Mouse (Mus musculus): ENCODE results near the gene Pde8b. TPM values are rescaled to one million over a fixed set of nuclear protein-coding genes. Genes with fewer than 3 reads are reported as not detected.

The Pde8b gene
- polyA plus RNA-seq, 1 experiment from 2014 or later = 6.2 TPM

DNA sequence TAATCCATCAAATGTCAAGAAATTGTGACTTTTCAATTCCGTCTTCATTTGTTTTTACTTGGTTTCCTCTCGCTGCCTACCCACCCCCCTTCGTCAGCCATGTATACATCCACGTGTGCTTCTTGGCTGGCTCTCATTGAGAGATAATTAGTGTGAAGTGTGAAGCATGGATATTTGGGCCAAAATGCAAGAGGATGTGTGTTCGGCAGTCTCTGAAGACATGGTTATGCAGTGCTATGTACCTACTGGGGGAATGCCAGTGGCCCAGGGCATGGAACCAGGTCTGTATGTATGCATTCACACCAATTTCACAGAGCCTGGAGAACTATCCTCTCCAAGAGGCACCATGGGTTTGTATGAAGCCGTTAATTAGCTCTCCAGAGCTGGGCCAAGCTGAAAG is 219.3 kb downstream of the Pde8b start:
- peaks cover 24% of the 10 kb centered on the region for H3K36me3 ChIP-seq
- 88% methylated on average over 6 of the region's 6 CpGs for WGBS
- no peaks in the 10 kb centered on the region for H3K27me3 ChIP-seq
- no peak overlapping the region for H3K4me2 ChIP-seq
- ATAC-seq (ENCODE audit: low FRiP score) = no peak
- no peak overlapping the region for H3K4me3 ChIP-seq
- H3K9ac ChIP-seq = no peak overlapping the region
- no peak overlapping the region for H3K27ac ChIP-seq
- H3K9me3 ChIP-seq = no peaks in the 10 kb centered on the region
- H3K4me1 ChIP-seq (replicated peaks) = peaks cover 14% of the 10 kb centered on the region; the same call in 1 of the 2 replicates

DNA sequence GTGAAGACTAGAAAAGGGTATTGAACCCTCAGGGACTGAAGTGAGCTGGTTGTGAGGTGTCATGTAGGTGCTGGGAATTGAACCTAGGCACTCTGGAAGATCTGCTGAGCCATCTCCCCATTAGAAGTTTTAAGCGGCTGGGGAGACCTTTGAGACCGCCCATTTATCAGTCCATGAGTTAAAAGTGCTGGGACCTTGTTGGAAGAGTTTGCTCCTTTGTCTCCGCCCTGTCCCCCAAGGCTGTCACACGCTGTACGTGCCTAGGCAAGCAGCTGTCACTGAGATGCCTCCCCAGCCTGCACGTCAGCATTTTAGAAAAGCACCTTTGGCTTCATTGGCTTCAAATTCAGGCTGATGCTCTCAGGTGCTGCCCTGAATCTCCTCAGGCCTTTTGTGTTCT is 229.9 kb downstream of the Pde8b start:
- Histone ChIP-seq H3K4me1 (replicated peaks) (peaks cover 15% of the 10 kb centered on the region), H3K27ac (no peak overlapping the region), H3K9me3 (no peaks in the 10 kb centered on the region), H3K9ac (no peak overlapping the region), H3K36me3 (peaks cover 27% of the 10 kb centered on the region), H3K4me2 (no peak overlapping the region), H3K27me3 (no peaks in the 10 kb centered on the region), H3K4me3 (no peak overlapping the region)
- WGBS = 85% methylated on average over 6 of the region's 6 CpGs
- ATAC-seq (ENCODE audit: low FRiP score) = no peak

DNA sequence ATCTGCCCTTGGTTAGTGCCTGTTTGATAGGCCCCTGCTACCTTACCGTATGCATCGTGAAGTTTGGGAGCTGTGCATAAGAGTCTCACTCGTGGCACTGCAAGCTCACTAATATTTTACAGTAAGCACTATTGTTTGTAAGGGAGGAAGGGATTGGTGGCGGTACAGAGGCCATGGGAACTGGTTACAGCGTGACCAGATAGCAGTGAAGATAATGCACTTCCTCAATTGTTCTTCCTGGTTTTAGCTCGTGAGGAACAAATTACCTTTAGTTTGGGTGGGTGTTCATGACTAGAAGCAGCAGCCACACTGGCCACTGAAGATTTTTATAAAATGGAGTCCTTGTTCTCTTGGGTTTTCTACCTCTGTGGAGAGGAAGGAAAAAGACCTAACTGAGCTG is 230.8 kb downstream of the Pde8b start:
- 83% methylated on average over 6 of the region's 6 CpGs for WGBS
- Histone ChIP-seq H3K4me2 (no peak overlapping the region), H3K27me3 (no peaks in the 10 kb centered on the region), H3K9me3 (no peaks in the 10 kb centered on the region), H3K4me1 (replicated peaks) (peaks cover 15% of the 10 kb centered on the region), H3K27ac (no peak overlapping the region), H3K9ac (no peak overlapping the region), H3K4me3 (no peak overlapping the region), H3K36me3 (peaks cover 27% of the 10 kb centered on the region)
- no peak for ATAC-seq (ENCODE audit: low FRiP score)

DNA sequence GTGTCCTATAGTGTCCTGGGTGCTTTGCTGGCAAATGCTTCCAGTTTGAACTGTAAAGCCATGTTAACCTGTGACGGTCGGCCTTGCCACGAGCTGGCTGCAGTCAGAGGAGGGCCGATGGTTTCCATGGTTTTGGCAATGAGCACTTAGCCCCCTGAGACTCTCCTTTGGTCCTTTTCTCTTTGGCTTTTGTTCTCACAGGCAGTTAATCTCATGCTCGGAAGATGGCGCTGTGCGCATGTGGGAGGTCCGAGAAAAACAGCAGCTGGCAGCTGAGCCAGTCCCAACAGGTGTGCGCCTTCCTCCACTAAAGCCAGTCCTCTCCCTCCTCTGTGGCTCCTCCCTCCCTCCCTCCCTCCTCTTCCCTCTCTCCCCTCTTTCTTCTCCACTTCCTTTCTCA is 232.2 kb downstream of the Pde8b start:
- Histone ChIP-seq H3K4me1 (replicated peaks) (peaks cover 15% of the 10 kb centered on the region), H3K27me3 (no peaks in the 10 kb centered on the region), H3K4me2 (peak overlapping the region; percentile 29), H3K9me3 (no peaks in the 10 kb centered on the region), H3K36me3 (peaks cover 22% of the 10 kb centered on the region), H3K27ac (peak overlapping the region; percentile 58; the same call in 1 of the 2 replicates), H3K9ac (peak overlapping the region; percentile 46), H3K4me3 (no peak overlapping the region)
- WGBS = 6% methylated on average over 9 of the region's 9 CpGs
- peak; percentile 83 for ATAC-seq (ENCODE audit: low FRiP score)

DNA sequence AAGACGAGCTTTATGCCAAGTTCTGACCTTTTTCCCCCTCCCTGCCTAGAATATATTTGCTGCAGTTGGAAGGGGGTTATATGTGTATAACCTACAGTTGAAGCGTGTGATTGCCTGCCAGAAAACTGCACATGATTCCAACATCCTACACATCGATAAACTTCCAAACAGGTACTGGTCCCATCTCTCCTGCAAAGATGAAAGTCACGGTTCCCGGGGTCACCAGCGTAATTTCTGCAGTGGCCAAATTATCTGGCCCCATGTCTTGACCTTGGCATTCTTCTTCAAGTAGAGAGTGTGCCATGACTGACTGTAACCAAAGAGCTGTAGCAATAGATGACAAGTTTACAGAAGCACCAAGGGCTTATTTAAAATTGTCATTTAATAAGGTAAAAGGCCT is 232.9 kb downstream of the Pde8b start:
- no peaks in the 10 kb centered on the region for H3K9me3 ChIP-seq
- H3K4me3 ChIP-seq = no peak overlapping the region
- H3K36me3 ChIP-seq = peaks cover 18% of the 10 kb centered on the region
- no peak overlapping the region for H3K4me2 ChIP-seq
- H3K9ac ChIP-seq = no peak overlapping the region
- no peaks in the 10 kb centered on the region for H3K27me3 ChIP-seq
- WGBS = 90% methylated on average over 6 of the region's 6 CpGs
- no peak overlapping the region for H3K27ac ChIP-seq
- no peak for ATAC-seq (ENCODE audit: low FRiP score)
- H3K4me1 ChIP-seq (replicated peaks) = peaks cover 15% of the 10 kb centered on the region

DNA sequence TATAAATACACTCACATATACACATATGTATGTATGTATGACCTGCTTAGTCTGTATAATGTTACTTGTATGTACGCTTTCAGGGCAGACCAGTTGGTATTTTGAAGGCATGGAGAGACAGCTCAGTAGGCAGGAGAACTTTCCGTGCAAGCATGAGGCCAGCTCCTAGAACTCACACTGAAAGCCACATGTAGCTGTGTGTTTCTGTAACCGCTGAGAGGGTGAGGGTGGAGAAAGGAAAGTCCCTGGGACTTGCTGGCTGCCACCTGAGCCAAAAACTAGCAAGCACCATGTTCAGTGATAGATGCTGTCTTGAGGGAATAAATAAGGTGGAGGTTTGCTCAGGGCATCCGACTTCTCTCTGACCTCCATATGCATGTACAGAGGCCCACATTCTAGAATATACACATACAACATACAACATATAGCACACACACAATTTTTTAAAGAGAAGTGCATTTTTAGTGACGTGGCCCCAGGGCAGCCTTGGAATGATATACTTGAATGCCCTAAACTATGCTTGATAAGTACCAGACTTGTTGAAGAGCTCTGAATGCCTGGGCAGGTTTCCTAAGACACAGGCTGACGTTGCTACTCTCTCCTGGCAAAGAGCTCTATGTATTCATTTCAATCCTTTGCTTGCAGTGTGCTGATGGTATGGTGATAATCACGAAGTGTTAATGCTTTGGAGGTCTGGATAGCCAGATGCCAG is 238.4 kb downstream of the Pde8b start:
- no peak overlapping the region for H3K27ac ChIP-seq
- no peak for ATAC-seq (ENCODE audit: low FRiP score)
- no peaks in the 10 kb centered on the region for H3K4me1 ChIP-seq (replicated peaks)
- H3K27me3 ChIP-seq = no peaks in the 10 kb centered on the region
- H3K4me2 ChIP-seq = no peak overlapping the region
- H3K9me3 ChIP-seq = no peaks in the 10 kb centered on the region
- H3K4me3 ChIP-seq = no peak overlapping the region
- peaks cover 17% of the 10 kb centered on the region for H3K36me3 ChIP-seq
- H3K9ac ChIP-seq = no peak overlapping the region
- WGBS = 91% methylated on average over 7 of the region's 7 CpGs

DNA sequence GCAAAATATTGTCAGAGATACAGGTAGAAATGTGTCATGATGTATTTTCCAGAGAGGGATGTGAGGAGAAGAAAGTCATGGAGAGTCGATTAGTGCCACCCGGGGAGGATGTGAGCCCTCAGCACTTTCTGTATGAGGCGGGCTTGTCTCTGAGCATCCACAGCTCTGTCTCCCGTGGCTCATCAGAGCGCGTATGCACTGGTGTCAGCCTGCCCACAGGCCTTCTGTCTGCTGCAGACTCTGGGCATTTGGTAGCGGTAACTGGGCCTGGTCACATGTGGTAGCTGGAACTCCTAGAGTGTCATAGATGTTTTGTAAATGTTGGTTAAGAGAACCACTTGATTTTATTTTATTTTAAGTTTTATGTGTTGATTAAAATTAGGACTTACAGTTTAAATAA is 240.9 kb downstream of the Pde8b start:
- WGBS = 90% methylated on average over 7 of the region's 7 CpGs
- ATAC-seq (ENCODE audit: low FRiP score) = no peak
- Histone ChIP-seq H3K4me2 (no peak overlapping the region), H3K36me3 (peaks cover 21% of the 10 kb centered on the region), H3K27ac (no peak overlapping the region), H3K9ac (no peak overlapping the region), H3K27me3 (no peaks in the 10 kb centered on the region), H3K4me3 (no peak overlapping the region), H3K4me1 (replicated peaks) (no peaks in the 10 kb centered on the region), H3K9me3 (no peaks in the 10 kb centered on the region)

DNA sequence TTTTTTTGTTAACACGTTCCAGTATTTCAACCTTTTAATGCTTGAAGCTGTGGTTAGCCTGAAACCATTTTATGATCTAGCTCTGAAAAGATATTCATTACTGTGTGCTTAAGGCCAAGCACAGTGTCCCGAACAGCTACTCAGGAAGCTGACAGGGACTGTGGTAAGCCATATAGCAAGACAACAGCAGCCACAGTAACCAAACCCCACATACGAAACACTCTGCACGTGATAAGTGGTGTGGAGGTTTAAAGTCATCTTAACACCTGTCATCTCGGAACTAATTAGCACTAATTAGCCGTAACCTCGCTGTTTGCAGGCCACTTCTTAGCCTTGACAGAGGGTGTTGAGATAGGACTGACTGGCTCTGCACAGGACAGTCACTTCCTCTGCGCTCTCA is 242.9 kb downstream of the Pde8b start:
- H3K36me3 ChIP-seq = peaks cover 19% of the 10 kb centered on the region
- H3K4me3 ChIP-seq = no peak overlapping the region
- ATAC-seq (ENCODE audit: low FRiP score) = no peak
- H3K27me3 ChIP-seq = no peaks in the 10 kb centered on the region
- no peak overlapping the region for H3K9ac ChIP-seq
- H3K4me1 ChIP-seq (replicated peaks) = no peaks in the 10 kb centered on the region
- H3K27ac ChIP-seq = no peak overlapping the region
- H3K4me2 ChIP-seq = no peak overlapping the region
- no peaks in the 10 kb centered on the region for H3K9me3 ChIP-seq
- WGBS = 89% methylated on average over 8 of the region's 8 CpGs

DNA sequence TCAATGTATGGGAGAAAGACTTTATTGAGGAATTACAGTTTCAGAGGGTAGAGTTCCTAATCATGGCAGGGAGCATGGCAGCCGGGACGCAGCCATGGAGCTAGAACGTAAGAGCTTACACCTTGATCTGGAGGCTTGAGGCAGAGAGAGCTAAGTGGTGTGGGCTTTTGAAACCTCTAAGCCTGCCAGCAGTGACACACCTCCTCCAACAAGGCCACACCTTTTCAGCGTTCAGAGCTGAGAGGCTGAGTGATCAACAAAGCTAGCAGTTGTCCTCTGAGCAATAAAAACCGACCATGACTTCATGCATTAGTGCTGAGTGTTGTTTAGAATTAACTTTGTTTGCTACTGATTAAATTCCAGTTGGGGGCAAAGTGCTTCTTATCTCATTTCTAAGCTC is 259.6 kb downstream of the Pde8b start:
- ATAC-seq (ENCODE audit: low FRiP score) = no peak
- 0 out of 2 replicates have a peak, but pooled peaks cover 11% of the 10 kb centered on the region for H3K36me3 ChIP-seq

DNA sequence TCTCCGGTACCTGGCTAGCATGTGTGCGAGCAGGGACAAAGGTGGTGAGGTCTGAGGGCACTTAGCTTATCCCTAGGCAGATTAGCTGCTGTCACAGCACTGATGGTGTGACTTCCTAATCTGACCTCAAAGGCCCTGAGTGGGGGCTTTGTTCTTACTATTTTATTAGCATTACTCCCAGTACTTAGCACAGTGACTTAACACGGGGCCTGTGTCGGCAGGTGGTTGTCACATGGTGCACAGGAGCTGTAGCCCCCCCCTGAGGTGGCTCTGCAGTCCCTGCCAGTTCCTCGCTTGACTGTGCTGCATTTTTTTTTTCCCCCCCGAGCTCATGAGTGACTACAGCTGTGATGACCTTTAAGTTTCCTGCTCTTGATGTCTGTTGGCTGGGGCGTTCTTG is 271.1 kb downstream of the Pde8b start:
- H3K27me3 ChIP-seq = no peaks in the 10 kb centered on the region
- H3K4me1 ChIP-seq (replicated peaks) = peaks cover 10% of the 10 kb centered on the region
- no peaks in the 10 kb centered on the region for H3K9me3 ChIP-seq
- ATAC-seq (ENCODE audit: low FRiP score) = no peak
- H3K4me2 ChIP-seq = no peak overlapping the region
- WGBS = 58% methylated on average over 7 of the region's 7 CpGs
- H3K9ac ChIP-seq = no peak overlapping the region
- peaks cover 22% of the 10 kb centered on the region for H3K36me3 ChIP-seq
- H3K27ac ChIP-seq = no peak overlapping the region
- H3K4me3 ChIP-seq = no peak overlapping the region

More for the DNA sequence above, 259.6 kb downstream of the Pde8b start:
- H3K4me3 ChIP-seq = no peak overlapping the region
- H3K4me2 ChIP-seq = no peak overlapping the region
- no peak overlapping the region for H3K9ac ChIP-seq
- H3K27me3 ChIP-seq = no peaks in the 10 kb centered on the region
- WGBS = 76% methylated on average over 5 of the region's 5 CpGs
- H3K9me3 ChIP-seq = no peaks in the 10 kb centered on the region
- H3K27ac ChIP-seq = no peak overlapping the region
- H3K4me1 ChIP-seq (replicated peaks) = no peaks in the 10 kb centered on the region

DNA sequence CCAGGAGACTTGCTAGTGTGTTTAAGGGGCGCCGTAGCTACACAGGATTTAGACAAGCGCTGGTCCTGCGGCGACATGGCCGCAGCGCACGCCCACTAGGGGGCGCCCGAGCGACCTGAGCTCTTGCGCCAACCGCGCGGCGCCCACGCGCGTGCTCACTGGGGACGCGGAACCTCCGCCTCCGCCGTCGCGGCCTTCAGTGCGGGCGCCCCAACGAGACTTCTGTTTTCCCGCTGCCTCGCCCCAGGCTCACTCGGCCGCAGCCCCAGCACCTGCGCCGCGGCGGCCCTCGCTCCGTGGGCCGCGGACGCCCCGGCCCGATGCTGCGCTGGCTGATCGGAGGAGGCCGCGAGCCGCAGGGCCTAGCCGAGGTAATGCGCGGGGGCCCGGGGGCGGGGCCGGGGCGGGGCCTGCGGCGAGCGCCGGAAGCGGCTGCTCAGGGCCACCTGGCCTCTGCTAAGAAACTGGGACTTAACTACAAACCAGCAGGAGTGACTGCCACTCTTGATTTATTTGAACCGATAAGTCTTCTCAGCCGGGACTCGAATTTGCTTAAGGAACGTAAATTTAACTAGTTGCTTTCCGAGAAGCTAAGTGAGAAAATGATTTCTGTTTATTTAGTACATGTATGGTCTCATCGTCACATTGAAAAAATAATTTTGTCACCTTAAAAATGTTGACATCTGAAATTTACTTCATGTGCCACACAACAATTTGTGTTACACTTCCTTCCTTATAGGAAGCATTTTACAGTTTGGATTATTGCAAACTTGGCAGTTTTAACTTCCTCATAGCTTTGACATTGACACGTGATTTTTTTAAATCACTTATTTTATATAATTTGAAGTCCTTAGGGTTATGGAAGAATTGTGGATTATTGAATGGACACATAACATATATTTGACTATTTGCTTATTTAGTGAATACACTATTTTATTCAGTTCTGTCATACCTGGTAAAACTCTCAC is 273.6 kb downstream of the Pde8b start, which contains the start of gene Wdr41:
Gene Wdr41, plus strand, starts transcription at position 126 of the 968 bp plus-strand sequence.
- Histone ChIP-seq H3K4me1 (replicated peaks) (peaks cover 10% of the 10 kb centered on the region), H3K9ac (peak within 1 kb of the TSS; percentile 91), H3K9me3 (no peaks in the 10 kb centered on the region), H3K27ac (peak within 1 kb of the TSS; percentile 97), H3K27me3 (no peaks in the 10 kb centered on the region), H3K4me3 (peak within 1 kb of the TSS; percentile 68), H3K36me3 (peaks cover 10% of the 10 kb centered on the region), H3K4me2 (peak within 1 kb of the TSS; percentile 55)
- WGBS = 2% methylated on average over 68 of the region's 68 CpGs
- ATAC-seq (ENCODE audit: low FRiP score) = peak; percentile 97

DNA sequence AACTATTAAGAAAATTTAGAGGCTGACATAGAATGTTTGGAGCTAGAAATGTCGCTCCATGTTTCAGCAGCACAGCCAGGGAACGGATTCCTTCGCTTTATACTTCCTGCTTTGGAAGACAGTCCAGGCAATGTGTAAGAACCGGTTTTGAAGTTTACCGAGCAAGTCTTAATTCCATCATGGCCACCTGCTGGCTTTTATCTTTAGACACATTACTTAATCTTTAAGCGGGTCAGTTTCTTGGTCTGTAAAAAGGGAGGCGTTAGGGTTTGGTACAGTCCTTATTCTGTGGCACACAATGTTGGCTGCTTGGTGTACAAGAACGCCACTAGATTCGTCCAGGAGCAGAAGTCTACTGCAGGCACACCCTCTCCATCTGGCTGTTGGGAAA is 274.3 kb downstream of the Pde8b start:
- Histone ChIP-seq H3K27ac (peak overlapping the region; percentile 97), H3K36me3 (0 out of 2 replicates have a peak, but pooled peaks cover 3% of the 10 kb centered on the region), H3K9me3 (no peaks in the 10 kb centered on the region), H3K27me3 (no peaks in the 10 kb centered on the region), H3K4me3 (peak overlapping the region; percentile 68), H3K4me2 (peak overlapping the region; percentile 55), H3K9ac (peak overlapping the region; percentile 91), H3K4me1 (replicated peaks) (peaks cover 10% of the 10 kb centered on the region)
- no peak for ATAC-seq (ENCODE audit: low FRiP score)
- 28% methylated on average over 9 of the region's 9 CpGs for WGBS
